Mouse (Mus musculus) heart, adult 2 months (tissue): Measurements from ENCODE around the gene Vmp1.

Source experiments
- EP300 ChIP-seq: fragments of 200-500 bp; IDR thresholded peaks from 2 replicates; pipeline ENCODE4 v1.6.1; 2011; ENCODE audit warnings: low read depth, low read length, control low read depth; ENCODE audit not compliant: insufficient read depth
- POLR2A ChIP-seq: fragments of 200-500 bp; IDR thresholded peaks from 2 replicates; pipeline ENCODE4 v1.6.1; 2011; ENCODE audit warnings: mild to moderate bottlenecking, low read depth, low read length, control low read depth; ENCODE audit not compliant: insufficient read depth

DNA sequence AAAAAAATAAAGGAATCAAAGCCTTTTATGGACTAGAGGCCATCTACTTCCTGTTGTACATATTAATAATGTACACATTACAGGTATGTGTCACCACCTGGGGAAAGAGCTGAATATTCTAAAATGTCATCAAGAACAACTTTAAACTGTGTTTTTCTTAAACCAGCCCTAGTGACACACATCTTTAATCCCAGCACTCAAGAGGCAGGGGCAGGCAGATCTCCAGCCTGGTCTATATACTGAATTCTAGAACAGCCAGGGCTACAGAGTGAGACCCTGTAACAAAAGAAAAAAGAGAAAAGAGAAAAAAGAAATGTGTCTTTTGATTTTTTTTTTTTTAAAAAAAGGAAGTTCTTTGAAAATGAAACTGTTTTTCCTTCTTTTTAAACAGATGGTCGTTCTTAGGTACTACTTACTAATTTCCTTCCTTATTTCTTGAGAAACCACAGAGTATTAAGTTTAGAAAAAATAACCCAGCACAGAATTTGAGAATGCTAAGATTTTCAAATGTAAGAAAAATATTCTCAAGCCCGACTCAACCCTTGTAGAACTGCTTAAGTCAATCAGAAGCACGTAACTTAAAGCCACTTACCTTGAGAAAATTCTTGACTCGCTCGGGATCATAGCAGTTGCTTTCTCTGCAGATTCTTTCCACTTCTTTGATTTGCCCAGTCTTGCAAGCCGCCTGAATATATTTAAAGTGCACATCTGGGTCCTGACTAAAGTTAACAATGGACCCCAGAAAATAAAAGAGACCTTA is 33.9 kb upstream of the Vmp1 start:
- no peak for TF ChIP-seq POLR2A
- TF ChIP-seq EP300 = no peak
